Mouse (Mus musculus): ENCODE results near the gene 2310034G01Rik.

Gene 2310034G01Rik

GRCm38 (mm10) chr19:46358381-46358780, 8.3 kb upstream of the 2310034G01Rik start:
- DNase-seq (ENCODE audit: low spot score in 2 of 2) = no peak

GRCm38 (mm10) chr19:46357344-46358280, 7.5 kb upstream of the 2310034G01Rik start:
- no peak for DNase-seq (ENCODE audit: low spot score in 2 of 2)

GRCm38 (mm10) chr19:46356701-46357138, 6.6 kb upstream of the 2310034G01Rik start:
- peak; percentile 78 to 84 for DNase-seq (ENCODE audit: low spot score in 2 of 2)

GRCm38 (mm10) chr19:46349550-46349949, 552 bp downstream of the 2310034G01Rik start:
- DNase-seq (ENCODE audit: low spot score in 2 of 2) = no peak

- peak in 1 of 2 experiments; percentile 78 for DNase-seq (ENCODE audit: low spot score in 2 of 2)
Measured at GRCm38 (mm10) chr19:46348761-46349458, 1.2 kb downstream of the 2310034G01Rik start.

- DNase-seq (ENCODE audit: low spot score in 2 of 2) = no peak
Measured at GRCm38 (mm10) chr19:46347936-46348668, 2.0 kb downstream of the 2310034G01Rik start.

GRCm38 (mm10) chr19:46347146-46347545, 3.0 kb downstream of the 2310034G01Rik start:
- DNase-seq (ENCODE audit: low spot score in 2 of 2) = no peak

GRCm38 (mm10) chr19:46344710-46345419, 5.2 kb downstream of the 2310034G01Rik start:
- DNase-seq (ENCODE audit: low spot score in 2 of 2) = no peak

- DNase-seq (ENCODE audit: low spot score in 2 of 2) = no peak
Measured at GRCm38 (mm10) chr19:46339287-46339971, 10.7 kb downstream of the 2310034G01Rik start.

- DNase-seq (ENCODE audit: low spot score in 2 of 2) = no peak
Measured at GRCm38 (mm10) chr19:46338942-46339286, 11.2 kb downstream of the 2310034G01Rik start.

- peak; percentile 93 to 96 for DNase-seq (ENCODE audit: low spot score in 2 of 2)
Measured at GRCm38 (mm10) chr19:46338331-46338936, 11.7 kb downstream of the 2310034G01Rik start, which contains the start of gene Cuedc2. Gene Cuedc2, minus strand, starts transcription at chr19:46338702.

- no peak for DNase-seq (ENCODE audit: low spot score in 2 of 2)
Measured at GRCm38 (mm10) chr19:46337719-46338330, 12.3 kb downstream of the 2310034G01Rik start.

- DNase-seq (ENCODE audit: low spot score in 2 of 2) = no peak
Measured at GRCm38 (mm10) chr19:46333906-46334305, 16.2 kb downstream of the 2310034G01Rik start.

- no peak for DNase-seq (ENCODE audit: low spot score in 2 of 2)
Measured at GRCm38 (mm10) chr19:46332721-46333339, 17.3 kb downstream of the 2310034G01Rik start.

GRCm38 (mm10) chr19:46331936-46332335, 18.2 kb downstream of the 2310034G01Rik start:
- DNase-seq (ENCODE audit: low spot score in 2 of 2) = no peak

GRCm38 (mm10) chr19:46331326-46331725, 18.8 kb downstream of the 2310034G01Rik start:
- DNase-seq (ENCODE audit: low spot score in 2 of 2) = no peak

GRCm38 (mm10) chr19:46330696-46331095, 19.4 kb downstream of the 2310034G01Rik start:
- DNase-seq (ENCODE audit: low spot score in 2 of 2) = no peak

- peak; percentile 79 to 86 for DNase-seq (ENCODE audit: low spot score in 2 of 2)
Measured at GRCm38 (mm10) chr19:46329951-46330350, 20.2 kb downstream of the 2310034G01Rik start.

- DNase-seq (ENCODE audit: low spot score in 2 of 2) = no peak
Measured at GRCm38 (mm10) chr19:46329031-46329641, 21.0 kb downstream of the 2310034G01Rik start.

All from urinary bladder, postnatal 4 days (tissue).